Mouse (Mus musculus): ENCODE measurements around the gene Polr2h. TPM values are rescaled to one million over a fixed set of nuclear protein-coding genes. Genes with fewer than 3 reads are reported as not detected.

Polr2h gene
- polyA plus RNA-seq, 1 experiment from 2014 or later: 155 TPM

- H3K27ac ChIP-seq: no peak overlapping the region
- DNase-seq (ENCODE audit: extremely low spot score, low spot score): peak; percentile 56
- no peaks in the 10 kb centered on the region for H3K27me3 ChIP-seq (ENCODE audit: poor library complexity, severe bottlenecking)
- 49% methylated on average over 9 of the region's 9 CpGs for WGBS
- H3K4me1 ChIP-seq: no peaks in the 10 kb centered on the region
- H3K4me3 ChIP-seq: no peak overlapping the region
- no peaks in the 10 kb centered on the region for H3K9me3 ChIP-seq
- no peaks in the 10 kb centered on the region for H3K36me3 ChIP-seq (replicated peaks)
Observed at GRCm38 (mm10) chr16:20765244-20765643, 47.8 kb downstream of the Polr2h start.

Other genes with a start within 250 kb of the Polr2h start
- 158 and 160 TPM in 2 replicates for gene Eif2b5, start 218.8 kb upstream of the Polr2h start, polyA plus RNA-seq (2016; fragmentation: Nextera tagmentation; extraction: Ambion mirVana)
- gene Dvl3, start 200.7 kb upstream of the Polr2h start, polyA plus RNA-seq (2016; fragmentation: Nextera tagmentation; extraction: Ambion mirVana): 28.8 and 30.5 TPM in 2 replicates
- 628 and 638 TPM in 2 replicates for gene Ap2m1, start 182.2 kb upstream of the Polr2h start, polyA plus RNA-seq (2016; fragmentation: Nextera tagmentation; extraction: Ambion mirVana)
- gene Abcf3, start 169.1 kb upstream of the Polr2h start, polyA plus RNA-seq (2016; fragmentation: Nextera tagmentation; extraction: Ambion mirVana): 58.3 and 62.6 TPM in 2 replicates
- gene Vwa5b2, start 128.2 kb upstream of the Polr2h start, polyA plus RNA-seq (2016; fragmentation: Nextera tagmentation; extraction: Ambion mirVana): 0.84 and 0.97 TPM in 2 replicates
- 43.3 and 44.1 TPM in 2 replicates for gene Eef1akmt4, start 106.1 kb upstream of the Polr2h start, polyA plus RNA-seq (2016; fragmentation: Nextera tagmentation; extraction: Ambion mirVana)
- not detected in 2 replicates for gene Gm49333, start 106.1 kb upstream of the Polr2h start, polyA plus RNA-seq (2016; fragmentation: Nextera tagmentation; extraction: Ambion mirVana)
- gene Alg3, start 105.9 kb upstream of the Polr2h start, polyA plus RNA-seq (2016; fragmentation: Nextera tagmentation; extraction: Ambion mirVana): 61.9 and 62.6 TPM in 2 replicates
- 2.4 and 2.5 TPM in 2 replicates for gene Camk2n2, start 96.4 kb upstream of the Polr2h start, polyA plus RNA-seq (2016; fragmentation: Nextera tagmentation; extraction: Ambion mirVana)
- 4.3 and 5.1 TPM in 2 replicates for gene Ece2, start 87.8 kb upstream of the Polr2h start, polyA plus RNA-seq (2016; fragmentation: Nextera tagmentation; extraction: Ambion mirVana)
- 544 and 556 TPM in 2 replicates for gene Psmd2, start 66.0 kb upstream of the Polr2h start, polyA plus RNA-seq (2016; fragmentation: Nextera tagmentation; extraction: Ambion mirVana)
- gene Eif4g1, start 49.4 kb upstream of the Polr2h start, polyA plus RNA-seq (2016; fragmentation: Nextera tagmentation; extraction: Ambion mirVana): 254 TPM in 2 replicates
- 6.3 and 7.1 TPM in 2 replicates for gene Fam131a, start 24.4 kb upstream of the Polr2h start, polyA plus RNA-seq (2016; fragmentation: Nextera tagmentation; extraction: Ambion mirVana)
- 11.4 and 12.5 TPM in 2 replicates for gene Clcn2, start 81 bp downstream of the Polr2h start, polyA plus RNA-seq (2016; fragmentation: Nextera tagmentation; extraction: Ambion mirVana)
- gene Chrd, start 15.5 kb downstream of the Polr2h start, polyA plus RNA-seq (2016; fragmentation: Nextera tagmentation; extraction: Ambion mirVana): 0.87 and 1.2 TPM in 2 replicates
- 0.31 and 0.46 TPM in 2 replicates for gene Thpo, start 16.8 kb downstream of the Polr2h start, polyA plus RNA-seq (2016; fragmentation: Nextera tagmentation; extraction: Ambion mirVana)